Mouse (Mus musculus) liver, embryonic 14.5 days (tissue): ENCODE measurements at regions not wholly inside any gene's neighbourhood (a gene's known extent, or its start where the extent isn't known, plus 50 kb on each side); places are given as distances from the start of the nearest gene placed in this dataset.

ENCODE experiments used
- CTCF ChIP-seq: IDR thresholded peaks from 2 replicates; pipeline ENCODE4 v1.5.1; 2016; ENCODE audit warnings: antibody characterized with exemption, low read depth, control low read depth
- EP300 ChIP-seq: IDR thresholded peaks from 2 replicates; pipeline ENCODE4 v1.6.1; 2016; ENCODE audit warnings: antibody characterized with exemption, low read depth

GRCm38 (mm10) chr17:49157586-49157985 is 225.4 kb downstream of the Lrfn2 start:
- TF ChIP-seq CTCF (no peak), EP300 (no peak)
